Mouse (Mus musculus) regulatory T cell (primary cell): ENCODE data around the gene Zfp593.

Experiments
- in situ Hi-C: fragments of 300-600 bp; cut with MboI, MseI; formaldehyde crosslinking; loops from one replicate; pipeline ENCODE4 v1.15.1; 2025; ENCODE audit warnings: high pct_unique_total_duplicates

Gene Zfp593

GRCm38 (mm10) chr4:134237582-134238278 is 7.7 kb downstream of the Zfp593 start:
- in situ Hi-C loops: no loop called here

- in situ Hi-C loops: no loop called here
These were observed 10.5 kb downstream of the Zfp593 start for GRCm38 (mm10) chr4:134234876-134235275.

- in situ Hi-C loops: no loop called here
These were observed 15.0 kb downstream of the Zfp593 start for GRCm38 (mm10) chr4:134230431-134230830.

- in situ Hi-C loops: loop anchor here (5.0 kb wide), 1 partner anchor 90 kb away; no protein-coding TSS in a partner anchor
These were observed 18.2 kb downstream of the Zfp593 start, which contains the start of gene Catsper4 for GRCm38 (mm10) chr4:134227194-134227593. Gene Catsper4 (minus strand): TSS chr4:134227383.

GRCm38 (mm10) chr4:134222793-134223600 is 22.4 kb downstream of the Zfp593 start:
- in situ Hi-C loops: no loop called here

GRCm38 (mm10) chr4:134206488-134207053 is 38.8 kb downstream of the Zfp593 start:
- in situ Hi-C loops: no loop called here

GRCm38 (mm10) chr4:134203340-134203896 is 42.0 kb downstream of the Zfp593 start:
- in situ Hi-C loops: no loop called here

GRCm38 (mm10) chr4:134202904-134203303 is 42.5 kb downstream of the Zfp593 start, which contains the start of gene Gm7534:
Gene Gm7534 (minus strand): TSS chr4:134203004.
- in situ Hi-C loops: no loop called here

- in situ Hi-C loops: no loop called here
These were observed 46.0 kb downstream of the Zfp593 start for GRCm38 (mm10) chr4:134199371-134199770.
